Mouse (Mus musculus) spleen, adult 2 months (tissue): ENCODE data around the gene Fbxo9.

Source experiments
- CTCF ChIP-seq: fragments of 200-500 bp; IDR thresholded peaks from 2 replicates; pipeline ENCODE4 v1.5.1; 2011; ENCODE audit warnings: mild to moderate bottlenecking, inconsistent platforms; ENCODE audit not compliant: insufficient read depth, insufficient read length, insufficient replicate concordance; ENCODE audit errors: extremely low read depth
- POLR2A ChIP-seq: fragments of 200-500 bp; IDR thresholded peaks from 2 replicates; pipeline ENCODE4 v1.6.1; 2011; ENCODE audit warnings: low read depth, low read length, inconsistent platforms

- no peak for TF ChIP-seq POLR2A
- no peak for TF ChIP-seq CTCF
Observed at GRCm38 (mm10) chr9:78113538-78113885, 4.6 kb upstream of the Fbxo9 start.
